Mouse (Mus musculus): ENCODE measurements around the gene B3gnt2.

Gene B3gnt2

GRCm38 (mm10) chr11:22718036-22718435 lies 142.7 kb downstream of the B3gnt2 start:
- DNase-seq: no peak

- no peak for DNase-seq
Observed at GRCm38 (mm10) chr11:22711327-22711726, 149.4 kb downstream of the B3gnt2 start.

GRCm38 (mm10) chr11:22710596-22710995 lies 150.2 kb downstream of the B3gnt2 start:
- peak; percentile 18 to 28 for DNase-seq
